8 mouse cellular contexts compared by ENCODE assay signal in genomic region chr19:47658914-47659535, GRCm38 (mm10). TPM values are rescaled to one million over a fixed set of nuclear protein-coding genes. Genes with fewer than 3 reads are reported as not detected.
DNase-seq lines count a peak whose midpoint lies in the region; ATAC-seq lines count a peak whose summit lies in the region.

No protein-coding gene starts in this region.

- ATAC-seq in embryonic facial prominence, embryonic 11.5 days (replicated peaks; ENCODE audit: insufficient number of reproducible peaks, low FRiP score, low TSS enrichment, low read depth), result no peak
- 0 out of 2 replicates have a peak, but pooled peaks have one; percentile 48 for ATAC-seq in heart, embryonic 13.5 days (ENCODE audit: extremely low read depth, insufficient number of reproducible peaks, low FRiP score, low TSS enrichment)
- no peak for ATAC-seq in erythroblast, adult 5-6 weeks (replicated peaks; ENCODE audit: low FRiP score, poor library complexity, severe bottlenecking)

- H3K27ac ChIP-seq in embryonic facial prominence, embryonic 11.5 days (replicated peaks; ENCODE audit: low read depth, low read length), result no peak overlapping the region
- H3K27ac ChIP-seq in heart, embryonic 13.5 days (replicated peaks), result peak overlapping the region; percentile 80

- no peaks in the 10 kb centered on the region for H3K9me3 ChIP-seq in embryonic facial prominence, embryonic 11.5 days (replicated peaks; ENCODE audit: control insufficient read depth, low read length)
- H3K9me3 ChIP-seq in heart, embryonic 13.5 days, result no peaks in the 10 kb centered on the region

- H3K9ac ChIP-seq in embryonic facial prominence, embryonic 11.5 days (replicated peaks; ENCODE audit: low read length), result 0 out of 2 replicates have a peak overlapping the region, but pooled peaks have one; percentile 7
- H3K9ac ChIP-seq in heart, embryonic 13.5 days, result peak overlapping the region; percentile 67

- H3K4me2 ChIP-seq in embryonic facial prominence, embryonic 11.5 days (ENCODE audit: low read depth, low read length), result no peak overlapping the region
- H3K4me2 ChIP-seq in heart, embryonic 13.5 days, result peak overlapping the region; percentile 35; the same call in 1 of the 2 replicates

- WGBS in embryonic facial prominence, embryonic 11.5 days, result 13% methylated on average over 5 of the region's 5 CpGs
- 16% methylated on average over 5 of the region's 5 CpGs for WGBS in heart, embryonic 13.5 days

- no peaks in the 10 kb centered on the region for H3K27me3 ChIP-seq in embryonic facial prominence, embryonic 11.5 days (ENCODE audit: control insufficient read depth, insufficient read depth, low read length)
- H3K27me3 ChIP-seq in heart, embryonic 13.5 days (replicated peaks), result no peaks in the 10 kb centered on the region

- H3K36me3 ChIP-seq in embryonic facial prominence, embryonic 11.5 days (replicated peaks; ENCODE audit: control insufficient read depth, insufficient read depth, low read depth, low read length), result no peaks in the 10 kb centered on the region
- no peaks in the 10 kb centered on the region for H3K36me3 ChIP-seq in heart, embryonic 13.5 days

- H3K4me3 ChIP-seq in embryonic facial prominence, embryonic 11.5 days (ENCODE audit: low read depth, low read length), result no peak overlapping the region
- no peak overlapping the region for H3K4me3 ChIP-seq in heart, embryonic 13.5 days

- peak; percentile 34 to 36 for DNase-seq in B cell, adult 2 months
- peak; percentile 35 to 52 for DNase-seq in adrenal gland, adult 18-20 months (ENCODE audit: low spot score in 2 of 2)
- DNase-seq in embryonic facial prominence, embryonic 11.5 days (ENCODE audit: low spot score), result peak; percentile 72
- peak; percentile 77 for DNase-seq in kidney, postnatal 10 days
- peak; percentile 38 to 39 for DNase-seq in lung, adult 18-20 months
- DNase-seq in ovary, postnatal 36 days (ENCODE audit: low spot score), result peak; percentile 57

- no peaks in the 10 kb centered on the region for H3K4me1 ChIP-seq in embryonic facial prominence, embryonic 11.5 days (ENCODE audit: control insufficient read depth, insufficient read depth, low read length)
- H3K4me1 ChIP-seq in heart, embryonic 13.5 days, result peaks cover 17% of the 10 kb centered on the region

RNA-seq across cellular contexts. Expression of gene Col17a1, which starts 32.9 kb away (rescaled TPM):
- not detected for total RNA-seq in adrenal gland, adult 18-20 months (2021)
- polyA plus RNA-seq in embryonic facial prominence, embryonic 11.5 days (2014; fragmentation: Nextera tagmentation; extraction: Ambion mirVana), result 2.5 TPM in 2 replicates
- polyA plus RNA-seq in heart, embryonic 13.5 days (2015; fragmentation: Nextera tagmentation; extraction: Ambion mirVana), result 0.51 and 1.1 TPM in 2 replicates
- not detected in 2 replicates for total RNA-seq in erythroblast, adult 5-6 weeks (2015; ENCODE audit: low replicate concordance)
- not detected in 2 replicates for total RNA-seq in erythroblast, adult 5-6 weeks (2017; ENCODE audit: low replicate concordance)
